Mouse (Mus musculus) erythroid progenitor cell, adult 5-6 weeks (primary cell): ENCODE results near the gene Ipo4. TPM values are rescaled to one million over a fixed set of nuclear protein-coding genes. Genes with fewer than 3 reads are reported as not detected.

Experiments
- total RNA-seq, 2 experiments: library from RNA; stranded (forward) in 1 of 2; stranded (reverse) in 1 of 2; fragments of 150-400 nt in 1 of 2; fragments of 186-747, 209-891 nt in 1 of 2; gene quantifications; 2 replicates each; pipeline versions ENCODE4 v1.2.3 to v1.2.4; 2015 to 2017; ENCODE audit warnings: low replicate concordance in 2 of 2

Ipo4 gene
- total RNA-seq, 2 experiments from 2014 or later = 46.5 to 53.9 TPM

Other genes with a start within 250 kb of the Ipo4 start
Only the 30 nearest of the 34 such genes appear.
- 15.5 and 26.4 TPM in 2 replicates for gene Dhrs4, start 157.2 kb downstream of the Ipo4 start, total RNA-seq (2015; ENCODE audit: low replicate concordance)
- 21.8 and 34.7 TPM in 2 replicates for gene Dhrs4, start 157.2 kb downstream of the Ipo4 start, total RNA-seq (2017; ENCODE audit: low replicate concordance)
- gene Carmil3, start 145.3 kb downstream of the Ipo4 start, total RNA-seq (2015; ENCODE audit: low replicate concordance) = 0.42 TPM in 1 of 2 replicates, not detected in the other
- 0.13 TPM in 1 of 2 replicates, not detected in the other for gene Carmil3, start 145.3 kb downstream of the Ipo4 start, total RNA-seq (2017; ENCODE audit: low replicate concordance)
- not detected in 2 replicates for gene Cpne6, start 125.5 kb downstream of the Ipo4 start, total RNA-seq (2015; ENCODE audit: low replicate concordance)
- gene Cpne6, start 125.5 kb downstream of the Ipo4 start, total RNA-seq (2017; ENCODE audit: low replicate concordance) = not detected in 2 replicates
- 0.84 TPM in 1 of 2 replicates, not detected in the other for gene Nrl, start 111.0 kb downstream of the Ipo4 start, total RNA-seq (2015; ENCODE audit: low replicate concordance)
- 0.51 and 0.98 TPM in 2 replicates for gene Nrl, start 111.0 kb downstream of the Ipo4 start, total RNA-seq (2017; ENCODE audit: low replicate concordance)
- gene Pck2, start 95.7 kb downstream of the Ipo4 start, total RNA-seq (2015; ENCODE audit: low replicate concordance) = 79.3 and 89.7 TPM in 2 replicates
- gene Pck2, start 95.7 kb downstream of the Ipo4 start, total RNA-seq (2017; ENCODE audit: low replicate concordance) = 112 and 125 TPM in 2 replicates
- 31.0 and 44.0 TPM in 2 replicates for gene Dcaf11, start 76.0 kb downstream of the Ipo4 start, total RNA-seq (2015; ENCODE audit: low replicate concordance)
- gene Dcaf11, start 76.0 kb downstream of the Ipo4 start, total RNA-seq (2017; ENCODE audit: low replicate concordance) = 20.2 and 39.3 TPM in 2 replicates
- 6.5 TPM in 1 of 2 replicates, not detected in the other for gene A730061H03Rik, start 75.6 kb downstream of the Ipo4 start, total RNA-seq (2015; ENCODE audit: low replicate concordance)
- not detected in 2 replicates for gene A730061H03Rik, start 75.6 kb downstream of the Ipo4 start, total RNA-seq (2017; ENCODE audit: low replicate concordance)
- gene Fitm1, start 60.3 kb downstream of the Ipo4 start, total RNA-seq (2015; ENCODE audit: low replicate concordance) = not detected in 2 replicates
- not detected in 2 replicates for gene Fitm1, start 60.3 kb downstream of the Ipo4 start, total RNA-seq (2017; ENCODE audit: low replicate concordance)
- 287 and 391 TPM in 2 replicates for gene Psme1, start 57.8 kb downstream of the Ipo4 start, total RNA-seq (2015; ENCODE audit: low replicate concordance)
- gene Psme1, start 57.8 kb downstream of the Ipo4 start, total RNA-seq (2017; ENCODE audit: low replicate concordance) = 37.7 and 64.8 TPM in 2 replicates
- 11.7 and 19.8 TPM in 2 replicates for gene Emc9, start 50.7 kb downstream of the Ipo4 start, total RNA-seq (2015; ENCODE audit: low replicate concordance)
- 3.3 and 14.8 TPM in 2 replicates for gene Emc9, start 50.7 kb downstream of the Ipo4 start, total RNA-seq (2017; ENCODE audit: low replicate concordance)
- gene Psme2, start 44.8 kb downstream of the Ipo4 start, total RNA-seq (2015; ENCODE audit: low replicate concordance) = 112 and 141 TPM in 2 replicates
- gene Psme2, start 44.8 kb downstream of the Ipo4 start, total RNA-seq (2017; ENCODE audit: low replicate concordance) = 45.1 and 109 TPM in 2 replicates
- 20.2 and 22.2 TPM in 2 replicates for gene Rnf31, start 44.2 kb downstream of the Ipo4 start, total RNA-seq (2015; ENCODE audit: low replicate concordance)
- gene Rnf31, start 44.2 kb downstream of the Ipo4 start, total RNA-seq (2017; ENCODE audit: low replicate concordance) = 31.8 and 34.7 TPM in 2 replicates
- gene Irf9, start 32.4 kb downstream of the Ipo4 start, total RNA-seq (2015; ENCODE audit: low replicate concordance) = 70.8 and 89.0 TPM in 2 replicates
- gene Irf9, start 32.4 kb downstream of the Ipo4 start, total RNA-seq (2017; ENCODE audit: low replicate concordance) = 87.4 and 106 TPM in 2 replicates
- gene Rec8, start 17.9 kb downstream of the Ipo4 start, total RNA-seq (2015; ENCODE audit: low replicate concordance) = 6.5 TPM in 1 of 2 replicates, not detected in the other
- gene Rec8, start 17.9 kb downstream of the Ipo4 start, total RNA-seq (2017; ENCODE audit: low replicate concordance) = 1.4 and 7.7 TPM in 2 replicates
- gene Gm49378, start 1.9 kb upstream of the Ipo4 start, total RNA-seq (2015; ENCODE audit: low replicate concordance) = 12.3 and 17.2 TPM in 2 replicates
- gene Gm49378, start 1.9 kb upstream of the Ipo4 start, total RNA-seq (2017; ENCODE audit: low replicate concordance) = 3.5 and 7.0 TPM in 2 replicates
- 39.8 and 58.4 TPM in 2 replicates for gene Tm9sf1, start 7.8 kb upstream of the Ipo4 start, total RNA-seq (2015; ENCODE audit: low replicate concordance)
- gene Tm9sf1, start 7.8 kb upstream of the Ipo4 start, total RNA-seq (2017; ENCODE audit: low replicate concordance) = 47.0 and 64.3 TPM in 2 replicates
- gene Tssk4, start 14.2 kb upstream of the Ipo4 start, total RNA-seq (2015; ENCODE audit: low replicate concordance) = 6.5 TPM in 1 of 2 replicates, not detected in the other
- 1.3 and 2.5 TPM in 2 replicates for gene Tssk4, start 14.2 kb upstream of the Ipo4 start, total RNA-seq (2017; ENCODE audit: low replicate concordance)
- gene Mdp1, start 24.6 kb upstream of the Ipo4 start, total RNA-seq (2015; ENCODE audit: low replicate concordance) = 14.3 and 20.5 TPM in 2 replicates
- 2.3 and 14.9 TPM in 2 replicates for gene Mdp1, start 24.6 kb upstream of the Ipo4 start, total RNA-seq (2017; ENCODE audit: low replicate concordance)
- gene Gmpr2, start 36.0 kb upstream of the Ipo4 start, total RNA-seq (2015; ENCODE audit: low replicate concordance) = 1.7 and 3.6 TPM in 2 replicates
- 9.0 and 14.1 TPM in 2 replicates for gene Gmpr2, start 36.0 kb upstream of the Ipo4 start, total RNA-seq (2017; ENCODE audit: low replicate concordance)
- gene Nedd8, start 36.2 kb upstream of the Ipo4 start, total RNA-seq (2015; ENCODE audit: low replicate concordance) = 105 and 189 TPM in 2 replicates
- 102 and 138 TPM in 2 replicates for gene Nedd8, start 36.2 kb upstream of the Ipo4 start, total RNA-seq (2017; ENCODE audit: low replicate concordance)
- gene Tinf2, start 45.9 kb upstream of the Ipo4 start, total RNA-seq (2015; ENCODE audit: low replicate concordance) = 39.6 and 50.7 TPM in 2 replicates
- gene Tinf2, start 45.9 kb upstream of the Ipo4 start, total RNA-seq (2017; ENCODE audit: low replicate concordance) = 31.5 and 57.4 TPM in 2 replicates
- 1.4 and 4.6 TPM in 2 replicates for gene Tgm1, start 78.0 kb upstream of the Ipo4 start, total RNA-seq (2015; ENCODE audit: low replicate concordance)
- gene Tgm1, start 78.0 kb upstream of the Ipo4 start, total RNA-seq (2017; ENCODE audit: low replicate concordance) = 1.8 TPM in 1 of 2 replicates, not detected in the other
- gene Rabggta, start 86.3 kb upstream of the Ipo4 start, total RNA-seq (2015; ENCODE audit: low replicate concordance) = 2.9 and 6.3 TPM in 2 replicates
- 6.0 TPM in 1 of 2 replicates, not detected in the other for gene Rabggta, start 86.3 kb upstream of the Ipo4 start, total RNA-seq (2017; ENCODE audit: low replicate concordance)
- 6.7 and 39.3 TPM in 2 replicates for gene Dhrs1, start 109.7 kb upstream of the Ipo4 start, total RNA-seq (2015; ENCODE audit: low replicate concordance)
- gene Dhrs1, start 109.7 kb upstream of the Ipo4 start, total RNA-seq (2017; ENCODE audit: low replicate concordance) = 0.76 and 10.4 TPM in 2 replicates
- 5.9 and 8.6 TPM in 2 replicates for gene Nop9, start 109.7 kb upstream of the Ipo4 start, total RNA-seq (2015; ENCODE audit: low replicate concordance)
- gene Nop9, start 109.7 kb upstream of the Ipo4 start, total RNA-seq (2017; ENCODE audit: low replicate concordance) = 7.2 and 11.7 TPM in 2 replicates
- not detected in 2 replicates for gene Cideb, start 122.5 kb upstream of the Ipo4 start, total RNA-seq (2015; ENCODE audit: low replicate concordance)
- not detected in 2 replicates for gene Cideb, start 122.5 kb upstream of the Ipo4 start, total RNA-seq (2017; ENCODE audit: low replicate concordance)
- not detected in 2 replicates for gene Ltb4r2, start 125.5 kb upstream of the Ipo4 start, total RNA-seq (2015; ENCODE audit: low replicate concordance)
- gene Ltb4r2, start 125.5 kb upstream of the Ipo4 start, total RNA-seq (2017; ENCODE audit: low replicate concordance) = not detected in 2 replicates
- 8.8 and 11.9 TPM in 2 replicates for gene Ltb4r1, start 130.0 kb upstream of the Ipo4 start, total RNA-seq (2015; ENCODE audit: low replicate concordance)
- gene Ltb4r1, start 130.0 kb upstream of the Ipo4 start, total RNA-seq (2017; ENCODE audit: low replicate concordance) = 2.8 and 8.9 TPM in 2 replicates
- not detected in 2 replicates for gene Adcy4, start 148.1 kb upstream of the Ipo4 start, total RNA-seq (2015; ENCODE audit: low replicate concordance)
- gene Adcy4, start 148.1 kb upstream of the Ipo4 start, total RNA-seq (2017; ENCODE audit: low replicate concordance) = not detected in 2 replicates
- 18.4 and 28.1 TPM in 2 replicates for gene Ripk3, start 152.9 kb upstream of the Ipo4 start, total RNA-seq (2015; ENCODE audit: low replicate concordance)
- 2.3 and 33.1 TPM in 2 replicates for gene Ripk3, start 152.9 kb upstream of the Ipo4 start, total RNA-seq (2017; ENCODE audit: low replicate concordance)